Mouse (Mus musculus): ENCODE results near the gene Tnfsf18. TPM values are rescaled to one million over a fixed set of nuclear protein-coding genes. Genes with fewer than 3 reads are reported as not detected.

Gene Tnfsf18
- total RNA-seq (2023): under 1 TPM in 1 of 2 experiments, not detected in 1; 0.60 TPM

GRCm38 (mm10) chr1:161494343-161494742 lies at the start of gene Tnfsf18:
Gene Tnfsf18 (plus strand): TSS chr1:161494655.

Other genes with a start within 250 kb of the Tnfsf18 start
- 100 to 1,000 TPM; 184 to 192 TPM for gene Prdx6, start 243.4 kb upstream of the Tnfsf18 start, total RNA-seq (2023)
- not detected for gene Tnfsf4, start 99.2 kb upstream of the Tnfsf18 start, total RNA-seq (2023)

Measured in monocyte, adult 59 days (primary cell).